Mouse (Mus musculus) CH12.LX (cell line): Measurements from ENCODE around the gene Kpna4. TPM values are rescaled to one million over a fixed set of nuclear protein-coding genes. Genes with fewer than 3 reads are reported as not detected.

ENCODE experiments used
- DNase-seq: peaks from one replicate; pipeline ENCODE4 v3.0.0-alpha.2; 2013; ENCODE audit errors: extremely low read depth
- H3K27ac ChIP-seq: 2 replicates; pipeline ENCODE4 v1.5.1; 2012; ENCODE audit warnings: low read depth, mild to moderate bottlenecking, control low read depth, moderate library complexity; ENCODE audit not compliant: insufficient read depth
- H3K27me3 ChIP-seq: replicated peaks from 2 replicates; pipeline ENCODE3; 2012; ENCODE audit warnings: inconsistent platforms
- H3K36me3 ChIP-seq, 2 experiments: replicated peaks in 1 of 2; 2 replicates each; pipeline versions ENCODE3 to v1.6.1; 2012; ENCODE audit warnings: inconsistent platforms in 1 of 2, low read length in 1 of 2, mild to moderate bottlenecking in 1 of 2, mixed read lengths in 1 of 2, moderate library complexity in 1 of 2; ENCODE audit not compliant: control insufficient read depth in 1 of 2, insufficient read depth in 1 of 2
- H3K4me1 ChIP-seq, 2 experiments: 2 replicates each; pipeline ENCODE4 v1.6.1; 2012; ENCODE audit warnings: inconsistent platforms in 1 of 2, moderate library complexity in 1 of 2; ENCODE audit not compliant: insufficient read depth in 2 of 2, control insufficient read depth in 1 of 2
- H3K4me2 ChIP-seq: 2 replicates; pipeline ENCODE4 v1.6.1; 2012; ENCODE audit warnings: low read depth, mild to moderate bottlenecking, control low read depth; ENCODE audit not compliant: poor library complexity, insufficient read depth, severe bottlenecking
- H3K4me3 ChIP-seq, 3 experiments: fragments of 150-350 bp in 1 of 3; sonication (generic) in 1 of 3; replicated peaks in 1 of 3; 2 replicates each; pipeline versions ENCODE3 to v1.5.1; 2011 to 2012; ENCODE audit warnings: low read depth in 2 of 3, low read length in 2 of 3, mild to moderate bottlenecking in 2 of 3, moderate library complexity in 2 of 3, control low read depth in 1 of 3, improper control_type of control experiment in 1 of 3, inconsistent platforms in 1 of 3, mixed read lengths in 1 of 3; ENCODE audit not compliant: poor library complexity in 1 of 3
- H3K79me2 ChIP-seq: replicated peaks from 2 replicates; pipeline ENCODE4 v1.6.1; 2012; ENCODE audit warnings: mild to moderate bottlenecking, moderate library complexity; ENCODE audit not compliant: control insufficient read depth, poor library complexity, insufficient read depth, severe bottlenecking; ENCODE audit errors: extremely low read depth
- H3K9ac ChIP-seq: 2 replicates; pipeline ENCODE4 v1.6.1; 2012; ENCODE audit warnings: low read depth, mild to moderate bottlenecking, control low read depth, moderate library complexity; ENCODE audit not compliant: insufficient read depth
- H3K9me3 ChIP-seq: replicated peaks from 2 replicates; pipeline ENCODE3; 2012; ENCODE audit warnings: low read length, inconsistent platforms, mixed read lengths
- BHLHE40 ChIP-seq: IDR thresholded peaks from 2 replicates; pipeline ENCODE4 v1.6.1; 2011; ENCODE audit warnings: mild to moderate bottlenecking, low read depth, low read length, improper control_type of control experiment
- CHD1 ChIP-seq: IDR thresholded peaks from 2 replicates; pipeline ENCODE4 v1.6.1; 2012; ENCODE audit warnings: low read depth, low read length, improper control_type of control experiment, inconsistent platforms
- CHD2 ChIP-seq: IDR thresholded peaks from 2 replicates; pipeline ENCODE4 v1.6.1; 2011; ENCODE audit warnings: low read length, improper control_type of control experiment
- E2F4 ChIP-seq: IDR thresholded peaks from 2 replicates; pipeline ENCODE4 v1.6.1; 2011; ENCODE audit warnings: low read depth, low read length, improper control_type of control experiment; ENCODE audit not compliant: insufficient replicate concordance
- EP300 ChIP-seq: IDR thresholded peaks from 2 replicates; pipeline ENCODE4 v1.6.1; 2011; ENCODE audit warnings: low read length, improper control_type of control experiment
- GABPA ChIP-seq: IDR thresholded peaks from 2 replicates; pipeline ENCODE4 v1.6.1; 2012; ENCODE audit warnings: low read depth, low read length, improper control_type of control experiment, inconsistent platforms; ENCODE audit not compliant: insufficient replicate concordance
- JUN ChIP-seq: IDR thresholded peaks from 2 replicates; pipeline ENCODE4 v1.6.1; 2011; ENCODE audit warnings: low read depth, mild to moderate bottlenecking, low read length, improper control_type of control experiment, moderate library complexity; ENCODE audit not compliant: insufficient read depth
- JUND ChIP-seq: conservative IDR thresholded peaks from 2 replicates; pipeline ENCODE4 v1.6.1; 2011; ENCODE audit warnings: low read depth, low read length, improper control_type of control experiment
- KAT2A ChIP-seq: IDR thresholded peaks from 2 replicates; pipeline ENCODE4 v1.6.1; 2012; ENCODE audit warnings: low read length, improper control_type of control experiment, inconsistent platforms; ENCODE audit not compliant: insufficient replicate concordance
- MAZ ChIP-seq: IDR thresholded peaks from 2 replicates; pipeline ENCODE4 v1.6.1; 2012; ENCODE audit warnings: low read depth, mild to moderate bottlenecking, inconsistent platforms, low read length, improper control_type of control experiment, moderate library complexity
- MYC ChIP-seq: IDR thresholded peaks from 2 replicates; pipeline ENCODE4 v1.6.1; 2011; ENCODE audit warnings: low read depth, mild to moderate bottlenecking, improper control_type of control experiment, low read length
- NELFE ChIP-seq: IDR thresholded peaks from 2 replicates; pipeline ENCODE4 v1.6.1; 2011; ENCODE audit warnings: low read depth, low read length, improper control_type of control experiment
- NRF1 ChIP-seq: IDR thresholded peaks from 2 replicates; pipeline ENCODE4 v1.6.1; 2014; ENCODE audit warnings: low read depth, mild to moderate bottlenecking, inconsistent platforms, low read length, improper control_type of control experiment, moderate library complexity
- POLR2A ChIP-seq: IDR thresholded peaks from 2 replicates; pipeline ENCODE4 v1.6.1; 2011; ENCODE audit warnings: low read depth, mild to moderate bottlenecking, improper control_type of control experiment, low read length
- RAD21 ChIP-seq: IDR thresholded peaks from 2 replicates; pipeline ENCODE4 v1.6.1; 2011; ENCODE audit warnings: low read depth, mild to moderate bottlenecking, low read length, improper control_type of control experiment, moderate library complexity
- RCOR1 ChIP-seq: conservative IDR thresholded peaks from 2 replicates; pipeline ENCODE4 v1.6.1; 2012; ENCODE audit warnings: low read depth, mild to moderate bottlenecking, inconsistent platforms, low read length, improper control_type of control experiment
- SIN3A ChIP-seq: IDR thresholded peaks from 2 replicates; pipeline ENCODE4 v1.6.1; 2012; ENCODE audit warnings: low read length, improper control_type of control experiment, inconsistent platforms
- UBTF ChIP-seq: IDR thresholded peaks from 2 replicates; pipeline ENCODE4 v1.6.1; 2012; ENCODE audit warnings: low read depth, mild to moderate bottlenecking, inconsistent platforms, low read length, improper control_type of control experiment, moderate library complexity
- USF1 ChIP-seq: IDR thresholded peaks from 2 replicates; pipeline ENCODE4 v1.6.1; 2014; ENCODE audit warnings: low read depth, mild to moderate bottlenecking, inconsistent platforms, low read length, improper control_type of control experiment
- USF2 ChIP-seq: conservative IDR thresholded peaks from 2 replicates; pipeline ENCODE4 v1.6.1; 2011; ENCODE audit warnings: low read depth, low read length, improper control_type of control experiment
- ZC3H11A ChIP-seq: IDR thresholded peaks from 2 replicates; pipeline ENCODE4 v1.6.1; 2012; ENCODE audit warnings: low read depth, mild to moderate bottlenecking, inconsistent platforms, low read length, improper control_type of control experiment
- ZKSCAN1 ChIP-seq: IDR thresholded peaks from 2 replicates; pipeline ENCODE4 v1.6.1; 2012; ENCODE audit warnings: low read depth, inconsistent platforms, low read length, improper control_type of control experiment, borderline replicate concordance
- ZNF384 ChIP-seq: IDR thresholded peaks from 2 replicates; pipeline ENCODE4 v1.6.1; 2012; ENCODE audit warnings: low read depth, low read length, improper control_type of control experiment, inconsistent platforms
- dilution Hi-C: fragments of 300-500 bp; cut with MboI; formaldehyde crosslinking; loops from 2 replicates; pipeline ENCODE4 v1.14.3; 2020; ENCODE audit warnings: low sequenced_read_pairs; ENCODE audit not compliant: extremely low pct_unique_long_range_greater_than_20kb, extremely low pct_ligation_motif_present
- in situ Hi-C: fragments of 300-500 bp; cut with MboI; formaldehyde crosslinking; loops from 3 replicates; pipeline ENCODE4 v1.14.3; 2019; ENCODE audit warnings: low sequenced_read_pairs, low pct_ligation_motif_present, low pct_unique_long_range_greater_than_20kb, mixed read lengths
- polyA plus RNA-seq: library from polyadenylated mRNA; unstranded; fragments of >175 nt; gene quantifications from 2 replicates; pipeline ENCODE4 v1.2.1, GENCODE M21; 2012; ENCODE audit warnings: low read depth; ENCODE audit not compliant: insufficient read length
- total RNA-seq, 2 experiments: library from RNA; depleted of rRNA; stranded (reverse); fragments of 300-350 nt in 1 of 2; fragments of >200 nt in 1 of 2; gene quantifications; 2 replicates each; pipeline ENCODE4 v1.2.3; 2012 to 2014

Kpna4 gene
- total and polyA plus RNA-seq, 3 experiments, result 16.9 to 54.0 (median 25.7) TPM

GRCm38 (mm10) chr3:69094456-69094855 lies 32.5 kb downstream of the Kpna4 start:
- dilution Hi-C loops (no loop called here), in situ Hi-C loops (no loop called here)
- H3K4me1 ChIP-seq, result no peaks in the 10 kb centered on the region
- no peaks in the 10 kb centered on the region for H3K9me3 ChIP-seq
- peaks cover 30 to 61% of the 10 kb centered on the region in 2 experiments for H3K36me3 ChIP-seq
- no peak overlapping the region for H3K4me2 ChIP-seq
- TF ChIP-seq JUN (no peak), NRF1 (no peak), MYC (no peak), UBTF (no peak), EP300 (no peak), BHLHE40 (no peak), ZNF384 (no peak), USF2 (no peak), CHD2 (no peak)
- H3K4me3 ChIP-seq, result no peak overlapping the region
- H3K79me2 ChIP-seq, result no peaks in the 10 kb centered on the region
- H3K27ac ChIP-seq, result no peak overlapping the region
- DNase-seq, result no peak
- no peak overlapping the region for H3K9ac ChIP-seq
- no peaks in the 10 kb centered on the region for H3K27me3 ChIP-seq

GRCm38 (mm10) chr3:69064005-69064404 lies 62.9 kb downstream of the Kpna4 start:
- in situ Hi-C loops (no loop called here), dilution Hi-C loops (no loop called here)
- H3K27ac ChIP-seq, result no peak overlapping the region
- TF ChIP-seq RCOR1, result no peak
- no peak for TF ChIP-seq CHD1
- TF ChIP-seq KAT2A, result no peak
- no peak for TF ChIP-seq MAZ
- no peak for TF ChIP-seq NRF1
- TF ChIP-seq SIN3A, result no peak
- no peak for TF ChIP-seq UBTF
- TF ChIP-seq RAD21, result no peak
- no peak for TF ChIP-seq JUND
- no peak for TF ChIP-seq POLR2A
- TF ChIP-seq NELFE, result no peak
- TF ChIP-seq GABPA, result no peak
- TF ChIP-seq ZKSCAN1, result no peak
- no peak for TF ChIP-seq E2F4
- TF ChIP-seq ZC3H11A, result no peak
- no peak for TF ChIP-seq ZNF384
- TF ChIP-seq USF1, result no peak
- H3K4me2 ChIP-seq, result no peak overlapping the region
- peaks cover 0 to 19% of the 10 kb centered on the region in 2 experiments for H3K36me3 ChIP-seq
- DNase-seq, result peak; percentile 48
- H3K27me3 ChIP-seq, result no peaks in the 10 kb centered on the region
- H3K4me1 ChIP-seq, result peaks cover 0 to 16% of the 10 kb centered on the region in 2 experiments; a peak in 2 of 4 replicates
- no peaks in the 10 kb centered on the region for H3K9me3 ChIP-seq
- H3K79me2 ChIP-seq, result no peaks in the 10 kb centered on the region
- no peak overlapping the region for H3K4me3 ChIP-seq
- no peak overlapping the region for H3K9ac ChIP-seq
